Mouse (Mus musculus) CH12F3 (cell line): ENCODE data around the gene Hapln4.

Source experiments
- in situ Hi-C: fragments of 300-500 bp; cut with MboI; formaldehyde crosslinking; loops from 2 replicates; pipeline ENCODE4 v1.14.3; 2020; ENCODE audit warnings: low sequenced_read_pairs

Gene Hapln4

DNA sequence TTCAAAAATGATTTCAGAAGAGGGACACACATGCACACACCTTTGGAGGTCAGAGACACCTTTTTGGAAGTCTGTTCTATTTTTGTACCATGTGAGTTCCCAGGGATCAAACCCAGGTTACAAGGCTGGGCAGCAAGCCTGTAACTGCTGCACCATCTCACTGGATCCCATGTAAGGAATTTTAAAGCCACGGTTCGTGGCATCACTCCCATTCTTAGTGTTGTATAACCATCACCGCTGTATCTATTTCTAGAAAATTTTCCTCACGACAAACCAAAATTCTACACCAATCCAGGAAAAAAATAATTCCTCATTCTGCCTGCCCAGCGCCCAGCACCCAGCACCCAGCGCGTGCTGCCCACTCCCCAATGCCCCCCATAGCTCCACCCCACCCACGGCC, 16.0 kb downstream of the Hapln4 start:
- in situ Hi-C loops = no loop called here

GRCm38 (mm10) chr8:70100241-70100640, 17.0 kb downstream of the Hapln4 start:
- in situ Hi-C loops = no loop called here

DNA sequence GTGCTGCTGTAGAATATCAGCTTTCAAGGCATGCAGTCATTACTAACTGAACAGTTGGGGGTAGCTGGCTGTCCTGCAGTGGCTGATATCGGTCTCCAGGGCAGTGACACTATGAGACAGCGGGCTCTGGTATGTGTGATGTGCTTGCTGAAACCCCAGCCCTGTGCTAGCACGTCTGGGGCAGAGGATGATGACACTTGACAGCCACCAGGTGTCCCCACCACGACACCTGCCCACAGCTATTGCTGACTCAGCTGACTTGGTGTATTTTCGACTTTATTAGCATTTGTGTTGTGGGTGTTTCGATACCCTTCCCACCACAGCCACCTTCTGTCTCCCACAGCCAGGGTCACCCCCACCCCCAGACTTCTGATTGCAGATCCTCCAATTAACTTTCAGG, 21.2 kb downstream of the Hapln4 start:
- in situ Hi-C loops = no loop called here

DNA sequence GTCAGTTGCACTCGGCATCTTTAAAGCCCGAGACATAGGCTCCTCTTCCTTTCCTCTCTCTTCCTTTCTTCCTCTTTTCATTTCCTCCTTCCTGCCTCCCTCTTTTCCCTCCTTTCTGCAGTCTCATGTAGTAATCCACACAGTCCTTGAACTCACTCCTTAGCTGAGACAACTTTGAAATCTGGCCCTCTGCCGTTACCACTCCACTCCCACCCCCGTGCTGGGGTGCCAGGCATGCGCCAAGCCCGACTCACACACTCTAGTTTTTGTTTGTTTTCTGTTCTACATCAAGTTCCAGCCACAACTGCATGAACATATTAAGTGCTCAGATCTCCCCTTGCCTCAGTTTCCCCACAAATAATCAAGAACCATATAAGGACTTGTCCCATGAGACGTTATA, 21.7 kb downstream of the Hapln4 start:
- in situ Hi-C loops = no loop called here

- in situ Hi-C loops = no loop called here
Observed at GRCm38 (mm10) chr8:70110451-70110850, 27.2 kb downstream of the Hapln4 start.

- in situ Hi-C loops = no loop called here
Observed at GRCm38 (mm10) chr8:70111192-70111795, 28.0 kb downstream of the Hapln4 start.

DNA sequence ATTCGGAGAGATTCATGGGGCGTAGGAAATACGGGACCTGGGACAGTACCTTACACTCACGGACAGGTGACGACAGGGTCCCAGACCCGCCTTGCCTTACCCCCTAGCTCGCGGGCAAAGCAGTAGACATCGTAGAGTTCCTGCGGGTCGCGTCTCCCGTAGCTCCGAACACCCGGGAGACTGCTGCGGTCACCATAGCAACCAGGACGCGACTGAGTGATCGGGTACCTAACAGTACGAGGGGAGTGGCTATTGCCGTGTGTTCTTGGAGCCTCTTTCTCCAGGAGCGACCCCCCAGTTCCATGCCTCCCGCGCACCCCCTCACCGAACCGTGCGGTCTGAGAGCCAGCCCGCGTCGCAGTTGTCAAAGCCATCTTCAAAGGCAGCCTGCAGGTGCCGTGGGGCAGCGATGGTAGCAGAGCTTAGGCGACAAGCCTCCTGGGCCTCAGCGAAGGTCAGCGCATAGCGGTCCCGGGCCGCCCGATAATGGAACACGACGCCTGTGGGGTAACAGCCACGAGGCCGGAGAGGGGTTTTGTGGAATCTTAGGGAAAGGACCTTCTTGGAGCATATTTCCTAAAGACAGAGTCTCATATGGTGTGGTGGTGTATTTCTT, 29.3 kb downstream of the Hapln4 start:
- in situ Hi-C loops = no loop called here

DNA sequence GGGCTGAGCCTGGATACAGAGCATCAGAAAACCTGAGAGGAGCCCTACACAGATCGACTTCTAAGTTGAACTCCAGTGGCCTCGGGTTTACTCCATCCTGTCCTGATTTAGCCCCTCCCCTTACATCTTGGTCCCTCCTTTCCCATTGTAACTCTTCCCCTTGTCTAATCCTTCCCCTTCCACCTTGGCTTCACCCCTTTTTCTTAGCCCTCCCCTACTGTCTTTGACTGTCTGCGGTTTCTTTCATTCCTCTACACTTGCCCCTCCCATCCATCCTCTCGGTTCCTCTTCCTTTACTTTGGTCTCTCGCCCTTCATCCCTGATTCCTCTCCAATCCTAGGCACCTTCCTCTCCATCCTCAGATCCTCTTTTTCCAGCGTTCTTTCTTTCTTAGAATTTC, 31.2 kb downstream of the Hapln4 start:
- in situ Hi-C loops = no loop called here

GRCm38 (mm10) chr8:70114892-70115291, 31.6 kb downstream of the Hapln4 start:
- in situ Hi-C loops = no loop called here

GRCm38 (mm10) chr8:70117611-70118010, 34.4 kb downstream of the Hapln4 start:
- in situ Hi-C loops = no loop called here

- in situ Hi-C loops = no loop called here
Observed at GRCm38 (mm10) chr8:70118726-70119700, 35.8 kb downstream of the Hapln4 start.

DNA sequence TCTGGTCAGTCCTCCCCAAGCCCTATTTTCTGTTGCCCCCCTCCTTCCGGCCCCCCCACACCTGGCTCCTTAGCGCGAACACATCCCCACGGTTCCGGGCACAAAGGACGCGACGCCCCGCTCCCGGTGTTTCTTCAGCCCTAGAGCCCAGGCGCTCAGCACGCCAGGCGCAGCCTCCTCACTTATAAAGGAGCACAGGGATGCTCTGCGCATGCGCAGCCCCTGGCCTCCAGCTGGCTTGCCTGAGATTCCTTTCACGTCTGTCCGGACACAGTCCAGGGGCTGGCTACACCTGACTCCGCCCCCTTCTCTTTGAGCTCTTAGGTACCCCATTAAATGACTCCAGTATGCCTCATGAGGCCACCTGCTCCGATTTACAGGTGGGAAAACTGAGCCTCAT, 37.4 kb downstream of the Hapln4 start, which contains the start of gene Ncan:
Ncan (minus strand) TSS at position 207 of the 400 bp plus-strand sequence.
- in situ Hi-C loops = no loop called here

DNA sequence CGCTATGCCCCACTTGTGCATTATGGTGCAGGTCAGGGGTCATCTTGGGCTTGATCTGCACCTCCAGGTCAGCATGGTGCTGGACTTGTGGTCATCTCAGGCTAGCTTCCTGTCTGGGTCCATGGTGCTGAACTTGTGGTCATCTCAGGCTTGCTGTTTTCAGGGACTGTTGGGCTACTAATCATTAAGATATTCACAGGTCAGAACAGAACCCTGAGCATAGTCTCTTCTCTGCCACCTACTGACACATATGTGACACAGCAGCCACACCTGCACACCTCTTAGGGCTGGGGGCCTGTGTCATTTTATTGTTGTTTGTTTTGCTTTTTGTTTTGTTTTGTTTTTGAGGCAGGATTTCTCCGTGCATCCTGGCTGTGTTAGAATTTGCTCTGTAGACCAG, 39.6 kb downstream of the Hapln4 start:
- in situ Hi-C loops = no loop called here

DNA sequence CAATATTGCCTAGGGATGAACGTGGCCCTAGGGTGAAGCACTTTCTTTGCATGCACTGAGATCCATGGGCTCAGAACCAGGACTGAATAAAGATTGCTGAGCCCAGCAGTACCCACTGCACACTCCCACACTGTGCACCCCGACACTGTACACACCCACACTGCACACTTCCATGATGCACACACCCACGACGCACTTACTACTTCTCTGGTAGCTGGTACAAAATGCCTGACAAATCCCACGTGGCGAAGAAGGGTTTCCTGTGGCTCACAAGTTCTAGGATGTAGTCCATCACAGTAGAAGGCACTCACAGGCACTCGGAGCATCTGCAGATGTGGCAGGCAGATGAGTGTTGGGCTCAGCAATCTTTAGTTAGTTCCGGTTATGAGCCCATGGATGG, 41.7 kb downstream of the Hapln4 start:
- in situ Hi-C loops = no loop called here

DNA sequence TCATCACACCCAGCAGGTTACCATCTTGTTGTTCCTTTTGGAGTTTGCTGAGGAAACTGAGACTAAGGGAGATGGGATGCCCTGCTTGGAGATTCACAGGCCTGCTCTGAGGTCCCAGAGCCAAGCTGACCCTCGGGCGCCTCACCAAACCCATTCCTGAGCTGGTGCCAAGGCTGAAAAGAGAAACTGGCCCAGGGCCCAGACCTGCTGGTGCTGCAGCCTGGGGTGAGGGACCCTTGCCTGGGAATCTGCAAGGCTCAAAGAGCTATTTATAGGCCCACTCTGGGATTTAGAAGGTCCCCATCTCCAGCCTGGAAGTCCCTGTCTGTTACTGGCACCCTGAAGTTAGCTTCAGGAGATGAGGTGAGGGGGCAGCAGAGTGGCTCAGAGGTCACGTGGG, 45.2 kb downstream of the Hapln4 start:
- in situ Hi-C loops = no loop called here

DNA sequence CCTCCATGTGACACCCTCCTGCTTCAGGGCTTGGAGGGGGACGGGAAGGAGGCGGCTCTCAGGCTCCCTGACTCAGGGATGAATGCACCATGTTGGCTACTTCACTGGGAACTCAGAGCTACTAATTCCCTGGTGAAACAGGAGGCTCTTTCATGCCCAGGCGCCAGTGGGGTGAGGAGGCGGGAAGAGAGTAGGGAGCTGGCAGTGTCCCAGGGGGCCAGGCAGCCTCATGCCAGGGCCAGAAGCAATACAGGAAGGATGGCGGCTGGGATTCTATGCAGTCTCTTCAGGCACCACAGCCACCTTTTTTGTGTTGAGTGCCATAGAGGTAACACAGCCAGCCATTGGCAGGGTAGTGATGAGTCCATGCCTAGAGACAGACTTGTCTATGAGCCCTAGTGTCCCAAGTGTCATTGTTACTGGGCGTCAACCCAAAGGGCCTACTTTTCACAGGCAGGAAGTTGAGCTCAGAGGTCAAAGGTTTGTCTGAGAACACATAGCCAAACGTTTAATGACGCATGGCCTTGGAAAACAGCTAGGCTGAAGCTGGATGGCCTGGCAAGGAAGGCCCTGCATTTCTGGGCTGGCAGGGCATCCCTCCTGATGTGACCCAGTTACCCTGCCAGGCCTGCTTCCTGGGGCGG, 46.2 kb downstream of the Hapln4 start:
- in situ Hi-C loops = no loop called here

- in situ Hi-C loops = no loop called here
Observed at GRCm38 (mm10) chr8:70130066-70130465, 46.8 kb downstream of the Hapln4 start.

- in situ Hi-C loops = no loop called here
Observed at GRCm38 (mm10) chr8:70131166-70131883, 48.1 kb downstream of the Hapln4 start, which contains the start of gene Nr2c2ap. TSS of gene Nr2c2ap (plus strand) at chr8:70131333.

- in situ Hi-C loops = no loop called here
Observed at GRCm38 (mm10) chr8:70134086-70134485, 50.8 kb downstream of the Hapln4 start.

DNA sequence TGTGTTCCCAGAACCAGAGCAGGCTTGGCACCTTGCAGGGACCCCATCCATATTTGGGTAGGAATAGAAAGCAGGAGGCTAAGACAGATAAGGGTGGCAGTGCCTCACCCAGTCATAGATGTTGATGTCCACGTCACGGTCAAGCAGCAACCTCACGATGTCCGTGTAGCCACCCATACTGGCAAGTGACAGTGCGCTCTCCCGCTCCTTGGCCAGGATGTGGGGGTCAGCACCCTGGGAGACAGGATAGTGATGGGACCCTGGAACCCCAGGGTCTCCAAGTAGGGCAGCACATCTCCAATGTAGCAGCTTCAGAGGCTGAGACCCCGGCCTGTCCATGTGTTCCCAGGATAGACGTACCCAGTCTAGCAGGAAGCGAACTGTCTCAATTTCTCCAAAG, 51.7 kb downstream of the Hapln4 start:
- in situ Hi-C loops = no loop called here

DNA sequence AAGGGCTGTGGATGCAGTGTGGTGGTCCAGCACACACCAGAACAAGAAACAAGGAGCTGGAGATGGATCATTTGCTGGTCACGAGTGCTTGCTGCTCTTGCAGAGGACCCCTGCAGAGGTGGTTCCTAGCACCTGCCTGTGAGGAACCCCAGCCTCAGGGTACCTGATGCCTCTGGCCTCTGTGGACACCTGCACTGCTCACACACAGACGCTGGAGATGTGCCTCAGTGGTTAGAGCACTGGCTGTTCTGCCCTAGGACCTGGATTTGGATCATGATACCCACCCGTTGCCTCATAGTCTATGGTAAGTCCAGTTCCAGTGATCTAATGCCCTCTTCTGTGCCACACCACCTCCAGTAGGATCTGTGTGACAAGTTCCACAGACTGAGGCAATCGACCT, 53.3 kb downstream of the Hapln4 start:
- in situ Hi-C loops = no loop called here
